Mouse (Mus musculus) CD4-positive, CD25-positive, alpha-beta regulatory T cell, adult 2 months (primary cell): ENCODE data around the gene Sstr1.

Experiments used
- DNase-seq: peaks from one replicate; pipeline ENCODE4 v3.0.0-alpha.2; 2012; ENCODE audit warnings: low read depth, low spot score

Sstr1 gene

GRCm38 (mm10) chr12:58211163-58212071 lies at the start of gene Sstr1:
TSS of gene Sstr1 (plus strand) at chr12:58211772.
- DNase-seq = no peak

DNA sequence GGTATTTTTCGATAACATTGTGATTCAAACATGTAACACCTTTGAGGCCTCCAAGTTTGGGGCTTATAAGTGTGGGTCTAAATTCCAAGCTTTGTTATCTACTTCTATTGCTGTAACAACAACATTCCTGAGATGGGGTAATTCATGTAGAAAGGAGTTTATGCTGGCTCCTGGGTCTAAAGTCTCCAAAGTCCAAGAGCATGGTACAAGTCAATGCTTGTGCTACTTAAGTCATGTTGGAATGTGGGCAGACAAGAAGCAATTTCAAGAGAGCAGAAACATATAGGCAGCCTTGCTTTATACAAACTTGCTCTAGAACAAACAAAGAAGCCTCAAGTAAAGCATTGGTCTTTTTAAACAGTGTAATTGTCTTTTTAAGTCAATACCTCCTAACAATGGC lies 12.8 kb upstream of the Sstr1 start:
- DNase-seq = no peak

DNA sequence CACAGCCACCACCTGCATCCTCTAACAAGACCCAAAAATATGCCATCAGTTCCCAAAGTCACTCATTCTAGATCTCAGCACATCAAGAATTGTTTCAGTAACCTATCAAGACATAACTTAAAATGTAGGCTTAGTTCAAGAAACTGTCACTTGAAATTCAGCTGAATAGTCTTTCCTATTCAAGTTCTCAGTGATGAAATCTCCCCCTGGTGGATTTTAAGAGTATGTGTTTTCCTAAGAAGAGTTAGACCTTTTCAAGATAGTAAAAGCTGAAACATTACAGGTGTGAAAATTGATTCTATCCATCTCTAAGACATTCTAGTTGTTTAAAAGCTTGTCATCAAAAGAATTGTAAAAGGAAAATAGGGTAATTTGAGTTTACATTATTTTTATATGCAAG lies 10.4 kb upstream of the Sstr1 start:
- no peak for DNase-seq

GRCm38 (mm10) chr12:58207956-58208355 lies 3.6 kb upstream of the Sstr1 start:
- no peak for DNase-seq

DNA sequence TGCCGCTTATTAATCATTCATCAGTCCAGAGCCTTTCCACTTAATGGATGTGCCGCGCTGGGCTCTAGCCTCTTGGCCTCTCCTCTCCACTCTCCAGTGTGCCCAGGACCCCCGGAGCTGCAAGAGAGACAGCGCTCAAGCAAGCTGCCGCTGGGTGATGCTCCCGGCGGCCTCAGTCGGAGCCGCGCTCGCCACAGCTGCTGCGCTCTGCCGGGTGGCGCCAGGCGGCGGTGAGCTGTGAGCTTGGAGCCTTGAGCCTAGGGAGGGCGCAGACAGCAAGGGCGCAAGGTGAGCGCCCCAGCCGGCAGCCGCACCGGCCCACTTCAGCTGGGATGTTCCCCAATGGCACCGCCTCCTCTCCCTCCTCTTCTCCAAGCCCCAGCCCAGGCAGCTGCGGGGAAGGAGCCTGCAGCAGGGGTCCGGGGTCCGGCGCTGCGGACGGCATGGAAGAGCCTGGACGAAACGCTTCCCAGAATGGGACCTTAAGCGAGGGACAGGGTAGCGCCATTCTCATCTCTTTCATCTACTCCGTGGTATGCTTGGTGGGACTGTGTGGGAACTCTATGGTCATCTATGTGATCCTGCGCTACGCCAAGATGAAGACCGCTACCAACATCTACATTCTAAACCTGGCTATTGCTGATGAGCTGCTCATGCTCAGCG lies 820 bp downstream of the Sstr1 start:
- DNase-seq = no peak

GRCm38 (mm10) chr12:58212924-58213450 lies 1.4 kb downstream of the Sstr1 start:
- no peak for DNase-seq

- DNase-seq = no peak
Observed at GRCm38 (mm10) chr12:58213451-58214288, 2.1 kb downstream of the Sstr1 start.

DNA sequence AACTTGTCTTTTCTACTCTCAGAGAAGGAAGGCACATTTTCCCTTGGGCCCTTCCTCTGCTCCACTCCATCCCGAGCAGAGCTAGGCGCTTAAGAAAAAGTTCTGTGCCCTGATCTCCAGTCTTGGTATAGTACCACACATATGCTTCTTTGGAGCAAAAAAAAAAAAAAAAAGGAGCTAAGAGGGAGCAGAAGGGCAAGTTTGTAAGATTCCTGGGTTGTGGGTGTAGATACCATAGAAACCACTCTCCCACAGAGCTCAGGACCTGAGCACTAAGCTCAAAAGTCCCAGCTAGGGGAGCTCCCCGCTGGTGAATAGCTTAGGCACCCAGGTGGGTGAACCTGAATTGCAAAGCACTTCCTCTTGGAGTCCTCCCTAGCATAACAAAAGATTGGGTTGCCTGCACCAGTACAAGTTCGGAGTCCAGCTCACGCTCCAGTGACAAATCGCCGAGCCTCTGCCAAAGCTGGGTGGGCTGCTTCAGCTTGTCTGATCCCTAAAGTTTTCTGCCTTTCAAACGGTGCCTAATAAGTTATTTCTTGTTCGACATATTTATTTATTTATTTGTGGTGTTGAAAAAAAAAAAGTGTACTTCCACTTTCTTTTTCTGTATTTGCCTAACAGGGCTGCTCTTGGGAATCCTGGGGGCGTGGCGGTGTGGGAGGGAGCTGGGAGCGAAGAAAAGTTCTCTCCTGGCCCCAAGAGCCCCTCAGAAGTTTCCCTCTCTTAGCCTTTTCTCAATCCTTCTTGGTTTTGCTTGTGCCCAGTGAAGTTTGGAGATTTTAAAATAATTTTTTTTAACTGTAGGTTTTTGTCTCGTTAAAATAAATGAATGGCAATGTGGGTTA lies 2.9 kb downstream of the Sstr1 start:
- no peak for DNase-seq

DNA sequence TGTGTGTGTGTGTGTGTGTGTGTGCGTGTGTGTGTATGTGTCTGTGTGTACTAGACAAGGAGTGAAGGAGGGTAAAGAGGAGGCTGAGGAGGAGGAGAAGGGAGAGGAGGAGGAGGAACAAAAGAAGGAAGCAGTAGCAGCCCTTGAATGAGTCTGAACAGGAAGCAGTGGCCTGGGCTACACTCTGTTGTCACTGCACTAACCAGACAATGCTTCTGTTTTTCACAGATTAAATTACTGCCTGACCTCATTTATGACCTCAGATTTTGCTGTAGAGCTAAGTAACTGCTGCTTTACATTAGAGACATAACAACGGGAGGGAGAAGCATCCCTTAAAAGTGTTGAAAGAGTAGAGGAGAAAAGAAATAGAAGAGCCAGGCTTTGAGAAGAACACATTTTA lies 4.6 kb downstream of the Sstr1 start:
- DNase-seq = no peak

DNA sequence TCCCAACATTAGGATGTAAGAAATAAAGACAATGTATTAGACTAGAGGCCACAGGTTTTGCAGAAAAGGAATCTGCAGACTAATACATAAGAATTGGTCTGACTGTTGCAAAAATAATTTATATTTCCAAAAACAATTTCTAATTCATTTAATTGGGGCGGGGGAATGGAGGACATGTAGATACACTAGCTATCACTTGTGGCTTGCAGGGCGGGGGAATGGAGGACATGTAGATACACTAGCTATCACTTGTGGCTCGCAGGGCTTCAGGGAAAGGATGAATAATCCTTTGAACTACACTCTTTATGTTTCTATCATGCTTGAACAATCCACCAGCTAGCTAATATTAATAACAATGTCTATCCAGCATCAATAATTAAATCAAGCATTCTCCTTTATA lies 7.5 kb downstream of the Sstr1 start:
- DNase-seq = no peak

GRCm38 (mm10) chr12:58225644-58226043 lies 14.1 kb downstream of the Sstr1 start:
- no peak for DNase-seq

- no peak for DNase-seq
Observed at GRCm38 (mm10) chr12:58232489-58232888, 20.9 kb downstream of the Sstr1 start.

DNA sequence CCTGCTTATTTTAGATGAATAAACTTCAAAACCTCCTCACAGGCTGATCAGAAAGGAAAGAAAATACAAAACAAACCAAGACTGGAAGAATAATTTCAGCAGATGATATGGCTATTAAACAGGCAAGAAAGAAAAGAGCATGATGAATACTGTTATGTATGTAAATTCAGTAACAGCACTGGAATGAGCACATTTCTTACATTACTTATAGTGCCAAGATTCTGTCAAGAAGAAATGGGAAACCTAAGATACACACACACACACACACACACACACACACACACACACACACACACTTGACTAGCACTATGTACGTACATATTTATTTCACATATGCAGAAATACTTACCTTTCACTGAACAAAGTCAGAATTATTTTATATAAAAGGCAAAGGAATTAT lies 40.3 kb downstream of the Sstr1 start:
- no peak for DNase-seq
